8 mouse cellular contexts compared by ENCODE assay signal in the genomic region with DNA sequence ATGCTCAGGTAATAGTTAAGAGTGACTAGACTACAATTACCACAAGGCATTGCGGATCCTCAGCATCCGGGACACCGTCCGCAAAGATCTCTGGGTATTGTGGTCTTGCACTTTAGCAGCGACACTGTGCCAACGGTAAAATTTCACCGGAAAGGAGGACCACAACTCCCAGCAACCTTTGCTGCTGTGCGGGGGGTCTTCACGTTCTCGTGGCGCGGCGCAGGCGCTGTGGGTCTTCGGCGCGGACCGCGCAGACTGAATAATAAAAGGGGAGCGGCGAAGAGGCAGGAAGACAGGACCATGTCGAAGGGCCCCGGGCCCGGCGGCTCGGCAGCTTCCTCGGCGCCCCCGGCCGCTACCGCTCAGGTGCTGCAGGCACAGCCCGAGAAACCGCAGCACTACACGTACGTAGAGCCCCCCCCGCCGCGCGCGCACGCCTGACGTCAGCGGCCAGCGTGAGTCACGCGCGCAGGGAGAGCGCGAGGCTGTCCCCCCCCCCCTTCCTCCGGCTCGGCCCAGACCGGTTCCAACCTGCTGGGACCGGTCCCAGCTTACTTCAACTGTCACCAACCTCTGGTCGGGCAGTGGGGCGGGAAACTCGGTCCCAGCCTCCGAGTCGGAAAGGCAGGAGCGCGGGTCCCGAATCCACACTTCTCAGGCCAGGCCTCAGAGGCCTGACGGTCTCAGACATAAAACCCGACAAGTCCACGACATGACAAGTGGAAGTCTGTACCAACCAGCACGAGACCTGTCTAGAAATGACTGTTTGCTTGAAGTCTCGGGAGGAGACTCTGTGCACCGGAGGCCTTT. TPM values are rescaled to one million over a fixed set of nuclear protein-coding genes. Genes with fewer than 3 reads are reported as not detected.
DNase-seq lines count a peak whose midpoint lies in the region; ATAC-seq and TF ChIP-seq lines count a peak whose summit lies in the region.

TSS of gene Unk (plus strand) at position 235 of the 810 bp plus-strand sequence.

- H3K4me1 ChIP-seq in hindbrain, postnatal 0 days (ENCODE audit: insufficient read depth, low read length): peaks cover 8% of the 10 kb centered on the region

- no peaks in the 10 kb centered on the region for H3K36me3 ChIP-seq in hindbrain, postnatal 0 days (ENCODE audit: insufficient read depth, low read length)

- whole genome bisulfite sequencing in hindbrain, postnatal 0 days: 1% methylated on average over 62 of the region's 67 CpGs

- ATAC-seq in common myeloid progenitor, adult 5-6 weeks (replicated peaks; ENCODE audit: low read depth, poor library complexity, severe bottlenecking): peak; percentile 87
- ATAC-seq in hindbrain, postnatal 0 days: peak; percentile 97
- peak; percentile 85 for ATAC-seq in megakaryocyte, adult 5-6 weeks (ENCODE audit: poor library complexity, severe bottlenecking)

- peak within 1 kb of the TSS; percentile 91 for H3K4me3 ChIP-seq in gastrocnemius, adult 2 months
- peak within 1 kb of the TSS; percentile 66 for H3K4me3 ChIP-seq in hindbrain, postnatal 0 days (ENCODE audit: low read length)
- H3K4me3 ChIP-seq in left cerebral cortex, adult 2 months: peak within 1 kb of the TSS; percentile 72

- peak within 1 kb of the TSS; percentile 98 for H3K27ac ChIP-seq in gastrocnemius, adult 2 months
- peak within 1 kb of the TSS; percentile 100 for H3K27ac ChIP-seq in hindbrain, postnatal 0 days
- H3K27ac ChIP-seq in left cerebral cortex, adult 2 months: peak within 1 kb of the TSS; percentile 100

- no peaks in the 10 kb centered on the region for H3K27me3 ChIP-seq in hindbrain, postnatal 0 days (ENCODE audit: insufficient read depth, low read length)

- peak within 1 kb of the TSS; percentile 92 for H3K9ac ChIP-seq in hindbrain, postnatal 0 days (replicated peaks; ENCODE audit: low read length)

- no peak for TF ChIP-seq CTCF in gastrocnemius, adult 2 months (IDR thresholded peaks at IDR 0.05)
- no peak for TF ChIP-seq CTCF in hindbrain, postnatal 0 days (IDR thresholded peaks at IDR 0.05; ENCODE audit: low read depth)
- no peak for TF ChIP-seq CTCF in left cerebral cortex, adult 2 months (IDR thresholded peaks at IDR 0.05)

- DNase-seq in ZHBTc4 (ENCODE audit: low read depth, low spot score): peak; percentile 99
- peak; percentile 96 for DNase-seq in gastrocnemius, adult 2 months
- peak; percentile 100 for DNase-seq in hindbrain, postnatal 0 days (ENCODE audit: low spot score)
- peak; percentile 96 for DNase-seq in left cerebral cortex, adult 2 months (ENCODE audit: extremely low spot score in 1 of 2, low spot score in 2 of 2)
- DNase-seq in right cerebral cortex, adult 2 months (ENCODE audit: low spot score in 2 of 2): peak; percentile 98 to 99
- peak; percentile 97 for DNase-seq in urinary bladder, postnatal 14 days (ENCODE audit: low spot score)

- H3K4me2 ChIP-seq in hindbrain, postnatal 0 days (ENCODE audit: low read depth, low read length): peak within 1 kb of the TSS; percentile 60

- no peaks in the 10 kb centered on the region for H3K9me3 ChIP-seq in hindbrain, postnatal 0 days (ENCODE audit: low read length)

- intact Hi-C loops in gastrocnemius, adult 2 months (cut with DNase I): loop anchor here (2.0 to 5.0 kb wide), 2 partner anchors 57 to 102 kb away; partner anchors contain the start of genes Trim65 and Wbp2
- intact Hi-C loops in left cerebral cortex, adult 2 months (cut with DNase I): loop anchor here (2.0 kb wide), 2 partner anchors 29 to 57 kb away; partner anchors contain the start of gene Wbp2

RNA-seq across cellular contexts. Expression of gene Unk, which starts in this region (rescaled TPM):
- 15.8 and 28.5 TPM in 2 replicates for total RNA-seq in common myeloid progenitor, adult 5-6 weeks (2017)
- total RNA-seq in gastrocnemius, adult 2 months (2021): 1 to 10 TPM; 7.0 to 7.4 TPM
- total RNA-seq in hindbrain, postnatal 0 days (2014; rRNA removed): 47.1 and 50.2 TPM in 2 replicates
- 22.8 and 24.5 TPM in 2 replicates for polyA plus RNA-seq in hindbrain, postnatal 0 days (2015; fragmentation: Nextera tagmentation; extraction: Ambion mirVana)
- total RNA-seq in left cerebral cortex, adult 2 months (2021): 10 to 100 TPM; 22.7 to 24.6 TPM
- 10.1 and 10.5 TPM in 2 replicates for total RNA-seq in megakaryocyte, adult 5-6 weeks (2015)
- 7.8 and 8.3 TPM in 2 replicates for total RNA-seq in megakaryocyte, adult 5-6 weeks (2017)

Comparison
In these comparisons a context has a peak if more than half of its experiments do, and no peak if none do; other contexts are left out.
1. Peak in every context shown above with its lines: DNase-seq, ATAC-seq, H3K4me3 ChIP-seq and H3K27ac ChIP-seq.